Mouse (Mus musculus) heart, adult 9 months (tissue): ENCODE results near the gene Pdxdc1.
"Not testable (repeated sequence)": the region's sequence is repeated elsewhere in the genome, so short reads cannot be mapped to it uniquely, and the experiment has no call there.

ENCODE experiments used
- DNase-seq, 2 experiments: peaks; one replicate each; pipeline ENCODE4 v3.0.0; 2022; ENCODE audit warnings: low spot score in 2 of 2

The Pdxdc1 gene

GRCm38 (mm10) chr16:13813200-13813599, 89.7 kb downstream of the Pdxdc1 start:
- DNase-seq, result no peak

- DNase-seq, result no peak
Observed at GRCm38 (mm10) chr16:13812152-13812551, 90.8 kb downstream of the Pdxdc1 start.

- DNase-seq, result no peak
Observed at GRCm38 (mm10) chr16:13808410-13808809, 94.5 kb downstream of the Pdxdc1 start.

- no peak for DNase-seq
Observed at GRCm38 (mm10) chr16:13807616-13808015, 95.3 kb downstream of the Pdxdc1 start.

- no peak for DNase-seq
Observed at GRCm38 (mm10) chr16:13804666-13805065, 98.3 kb downstream of the Pdxdc1 start.

- DNase-seq, result no peak
Observed at GRCm38 (mm10) chr16:13801231-13801630, 101.7 kb downstream of the Pdxdc1 start.

GRCm38 (mm10) chr16:13796746-13797175, 106.2 kb downstream of the Pdxdc1 start:
- no peak for DNase-seq

- not testable (repeated sequence) for DNase-seq
Observed at GRCm38 (mm10) chr16:13793441-13793840, 109.5 kb downstream of the Pdxdc1 start.

- DNase-seq, result no peak
Observed at GRCm38 (mm10) chr16:13785932-13786331, 117.0 kb downstream of the Pdxdc1 start.
